Mouse (Mus musculus) urinary bladder, adult 18-20 months (tissue): ENCODE data around the gene Gm35315.
"Not testable (repeated sequence)": the region's sequence is repeated elsewhere in the genome, so short reads cannot be mapped to it uniquely, and the experiment has no call there.

Source experiments
- DNase-seq, 2 experiments: peaks; one replicate each; pipeline ENCODE4 v3.0.0; 2022; ENCODE audit warnings: low spot score in 2 of 2, mixed read lengths in 2 of 2

The Gm35315 gene

DNA sequence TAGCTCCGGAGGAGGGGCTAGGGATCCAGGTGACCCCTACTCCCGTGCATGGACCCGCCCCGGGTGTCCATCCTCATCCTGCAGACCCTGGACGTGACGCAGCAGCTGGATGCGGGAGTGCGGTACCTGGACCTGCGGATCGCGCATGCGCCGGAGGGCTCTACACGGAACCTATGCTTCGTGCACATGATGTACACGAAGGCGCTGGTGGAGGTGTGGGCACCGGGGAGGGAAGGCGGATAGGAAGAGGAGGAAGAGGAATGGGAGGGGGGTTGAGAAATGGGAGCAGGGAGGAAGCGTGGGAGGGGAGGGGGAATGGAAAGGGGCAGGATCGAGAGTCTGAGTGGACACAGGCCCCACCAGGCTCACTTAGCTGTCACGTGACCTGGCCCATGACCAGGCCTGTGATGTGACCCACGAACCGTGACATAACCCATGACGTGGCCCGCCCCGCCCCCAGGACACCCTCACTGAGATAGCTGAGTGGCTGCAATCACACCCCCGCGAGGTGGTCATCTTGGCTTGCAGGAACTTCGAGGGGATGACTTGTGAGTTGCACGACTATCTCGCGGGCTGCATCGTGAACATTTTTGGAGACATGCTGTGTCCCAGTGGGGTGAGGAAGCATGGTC lies 7.6 kb upstream of the Gm35315 start:
- no peak for DNase-seq

DNA sequence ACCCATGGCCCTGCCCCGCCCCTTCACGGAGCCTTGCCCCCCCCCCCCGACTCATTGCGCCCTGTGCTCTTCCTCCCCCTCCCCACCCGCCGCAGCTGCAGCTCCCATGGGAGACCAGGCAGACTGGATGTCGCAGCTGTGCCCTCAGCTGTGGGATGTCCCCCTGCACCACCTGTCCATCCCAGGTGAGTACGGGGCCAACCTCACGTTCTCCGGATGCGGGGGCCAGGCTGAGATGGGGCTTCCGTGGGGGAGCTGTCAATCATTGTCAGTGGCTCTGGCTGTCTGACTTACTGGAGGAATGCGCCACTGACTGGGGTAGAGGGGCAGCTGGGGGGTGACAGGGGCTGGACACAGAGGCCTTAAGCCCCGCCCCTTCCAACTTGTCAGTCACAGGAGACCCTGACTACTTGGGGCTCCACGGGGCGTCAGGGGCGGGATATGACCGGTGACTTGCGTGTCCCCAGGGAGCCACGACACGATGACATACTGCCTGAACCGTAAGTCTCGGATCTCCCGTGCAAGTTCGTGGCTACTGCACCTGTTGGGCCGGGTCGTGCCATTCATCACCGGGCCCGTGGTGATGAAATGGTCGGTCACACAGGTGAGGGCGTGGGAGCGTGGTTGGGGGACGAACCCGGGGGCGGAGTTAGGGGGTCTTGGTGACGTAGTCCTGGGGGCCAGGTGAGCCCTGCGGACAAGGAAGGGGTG lies 6.9 kb upstream of the Gm35315 start:
- DNase-seq = no peak

DNA sequence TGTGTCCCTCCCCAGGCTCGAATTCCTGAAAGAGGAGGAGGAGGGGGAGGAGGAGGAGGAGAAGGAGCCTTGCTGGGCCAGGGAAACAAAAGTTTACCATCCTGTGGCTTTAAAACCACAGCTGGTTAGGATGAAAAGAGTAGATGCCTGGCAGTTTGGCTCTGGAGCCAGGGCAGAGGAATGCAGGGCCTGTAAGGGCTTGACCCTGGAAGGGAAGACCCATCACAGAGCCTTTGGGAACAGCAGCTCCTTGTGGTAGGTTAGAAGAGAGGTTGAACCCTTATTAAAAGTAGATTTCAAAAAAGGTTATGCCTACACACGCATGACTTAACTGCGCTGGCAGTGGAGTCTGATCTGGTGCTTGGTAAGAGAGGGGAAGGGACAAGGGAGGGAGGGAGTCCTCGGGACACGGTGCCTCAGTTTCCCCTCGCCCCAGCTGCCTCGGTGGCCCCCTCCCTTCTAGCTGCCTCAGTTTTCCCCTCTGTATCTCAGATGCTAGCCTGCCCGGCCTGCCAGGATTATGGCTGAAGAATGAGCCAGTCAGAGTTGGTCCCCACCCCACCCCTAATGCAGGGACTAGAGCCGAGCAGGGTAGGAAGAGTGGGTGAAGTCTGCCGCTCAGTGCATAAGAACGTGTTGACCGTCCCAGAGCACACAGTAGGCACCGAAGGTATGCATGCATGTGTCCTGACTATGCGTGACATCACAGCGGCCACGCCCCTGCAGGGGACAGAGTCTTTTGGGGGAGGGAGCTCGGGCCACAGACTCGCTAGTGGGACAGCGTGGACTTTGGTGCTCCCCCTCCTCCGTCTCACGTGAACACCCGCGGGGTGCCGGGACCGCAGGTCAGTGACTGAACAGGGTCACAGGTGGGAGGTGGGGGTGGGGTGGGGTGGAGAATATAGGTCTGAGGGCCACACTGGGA lies 5.7 kb upstream of the Gm35315 start, which contains the start of gene Plcxd1:
Gene Plcxd1 (plus strand): TSS at position 314 of the 925 bp plus-strand sequence.
- DNase-seq = no peak

DNA sequence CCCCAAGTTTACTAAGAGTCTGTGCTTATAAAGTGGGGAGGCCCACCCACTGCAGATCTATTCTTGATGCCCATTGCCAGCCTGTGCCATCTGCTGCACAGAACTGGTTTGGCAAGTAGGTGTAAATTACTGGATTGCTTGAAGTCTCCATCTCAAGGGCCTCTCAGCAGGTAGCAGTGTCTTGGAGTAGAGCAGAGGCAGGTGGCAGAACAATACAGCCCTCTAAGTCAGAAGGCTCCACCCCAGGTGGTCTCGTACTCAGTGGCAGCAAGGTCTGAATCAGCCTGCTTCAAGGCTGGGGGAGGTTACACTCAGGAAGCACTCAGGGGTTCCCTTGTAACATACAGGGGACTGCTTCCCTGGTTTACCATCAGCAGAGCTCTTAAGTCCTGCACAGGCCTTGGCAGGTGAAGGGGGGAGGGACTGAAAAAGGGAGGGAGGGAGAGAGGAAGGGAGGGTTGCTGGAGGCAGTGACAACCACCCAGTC lies 4.8 kb upstream of the Gm35315 start:
- DNase-seq = no peak

DNA sequence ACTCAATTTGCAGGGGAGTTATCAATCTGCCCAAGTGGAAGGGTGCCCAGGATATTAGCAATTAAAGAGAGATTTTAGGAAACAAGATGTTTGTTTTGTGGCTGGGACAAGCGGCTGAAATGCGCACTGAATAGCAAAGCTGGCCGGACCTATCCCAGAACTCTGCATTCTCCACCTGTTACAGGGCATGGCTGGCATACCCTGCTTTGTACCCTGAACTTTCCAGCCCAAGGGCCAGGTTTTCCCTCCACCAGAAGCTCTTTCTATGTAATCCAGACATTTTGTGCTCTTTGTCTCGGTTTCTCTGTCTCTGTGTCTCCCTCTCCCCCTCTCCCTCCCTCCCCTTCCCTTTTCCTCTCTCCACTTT lies 610 bp upstream of the Gm35315 start:
- no peak for DNase-seq

DNA sequence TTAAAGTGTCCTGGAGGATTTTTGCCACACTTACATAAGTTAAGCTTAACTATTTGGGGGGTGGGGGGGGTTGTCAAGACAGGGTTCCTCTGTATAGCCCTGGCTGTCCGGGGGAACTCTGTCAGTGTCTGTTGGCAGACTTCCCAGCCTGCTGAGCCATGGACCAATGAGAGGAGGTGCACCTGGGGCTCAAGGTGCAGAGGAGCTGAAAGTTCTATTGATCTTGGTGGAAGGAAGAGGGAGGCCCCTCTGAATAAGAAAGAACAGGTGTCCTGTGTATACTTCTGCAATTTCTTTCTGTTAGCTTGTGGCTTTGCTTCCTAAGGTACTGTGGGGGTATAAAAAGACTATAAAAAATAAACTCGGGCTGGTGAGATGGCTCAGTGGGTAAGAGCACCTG lies 2.7 kb downstream of the Gm35315 start:
- no peak for DNase-seq

DNA sequence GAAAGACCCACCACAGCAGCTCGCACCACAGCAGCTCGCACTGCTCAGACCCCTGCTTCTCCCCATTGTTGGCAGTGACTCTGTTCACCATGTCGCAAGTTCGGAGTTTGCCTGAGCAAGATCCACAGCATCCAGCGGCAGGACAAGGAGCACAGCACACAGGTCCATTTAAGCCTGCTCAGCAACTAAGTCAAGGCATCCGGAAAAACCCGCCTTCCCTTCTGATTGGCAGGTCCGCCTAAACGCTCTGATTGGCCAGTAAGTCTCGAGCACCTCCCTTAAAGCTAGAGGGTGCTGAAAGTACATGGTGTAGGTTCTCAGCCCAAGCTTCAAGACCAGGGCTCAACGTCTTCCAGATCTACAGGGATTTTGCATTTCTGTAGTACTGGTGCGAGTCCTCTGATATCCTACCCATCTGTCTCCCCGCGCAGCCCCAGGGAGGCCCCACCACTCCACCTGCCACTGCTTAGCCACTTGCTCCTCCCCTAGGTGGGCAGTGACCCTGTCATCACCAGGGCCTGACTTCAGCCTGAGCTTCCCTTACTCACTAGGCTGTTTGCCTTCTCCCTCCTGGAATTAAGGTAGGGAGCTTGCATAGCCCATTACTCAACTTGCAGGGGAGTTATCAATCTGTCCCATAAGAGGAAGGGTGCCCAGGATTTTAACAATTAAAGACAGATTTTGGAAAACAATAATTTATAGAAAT lies 7.9 kb downstream of the Gm35315 start:
- DNase-seq = no peak

DNA sequence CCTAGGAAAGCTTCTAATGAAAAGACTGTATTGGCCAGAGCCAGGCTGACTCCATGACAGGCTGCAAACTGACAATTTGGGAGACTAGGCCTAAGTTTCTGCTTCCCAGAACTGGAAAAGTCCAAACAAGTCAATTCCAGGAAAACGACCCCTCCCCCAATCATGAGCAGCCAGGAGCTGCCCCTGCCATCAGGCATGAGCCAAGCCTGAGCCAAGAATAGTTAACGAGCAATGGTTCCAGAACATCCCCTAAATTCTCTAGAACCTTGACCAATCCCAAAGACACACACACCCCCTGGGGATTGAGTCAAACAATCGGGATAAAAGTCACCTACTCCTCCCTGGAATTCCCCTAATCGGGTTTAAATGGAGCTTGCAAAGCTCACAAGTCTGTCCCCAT lies 11.3 kb downstream of the Gm35315 start:
- DNase-seq = no peak

DNA sequence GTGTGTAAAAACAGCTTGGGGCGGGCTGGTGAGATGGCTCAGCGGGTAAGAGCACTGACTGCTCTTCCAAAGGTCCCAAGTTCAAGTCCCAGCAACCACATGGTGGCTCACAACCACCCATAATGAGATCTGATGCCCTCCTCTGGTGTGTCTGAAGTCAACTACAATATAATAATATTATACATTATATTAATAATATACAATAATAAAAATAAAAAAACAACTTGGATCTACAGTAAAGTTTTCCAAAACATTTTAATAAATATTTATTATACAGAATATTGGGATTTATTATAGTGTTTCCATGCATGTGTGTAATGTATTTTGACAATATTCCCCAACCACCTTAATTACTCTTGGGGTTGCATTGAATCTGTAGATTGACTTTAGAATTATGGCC lies 21.8 kb downstream of the Gm35315 start, which contains the start of gene Gm17655:
Gene Gm17655 (minus strand): TSS at position 101 of the 400 bp plus-strand sequence.
- DNase-seq = not testable (repeated sequence)

DNA sequence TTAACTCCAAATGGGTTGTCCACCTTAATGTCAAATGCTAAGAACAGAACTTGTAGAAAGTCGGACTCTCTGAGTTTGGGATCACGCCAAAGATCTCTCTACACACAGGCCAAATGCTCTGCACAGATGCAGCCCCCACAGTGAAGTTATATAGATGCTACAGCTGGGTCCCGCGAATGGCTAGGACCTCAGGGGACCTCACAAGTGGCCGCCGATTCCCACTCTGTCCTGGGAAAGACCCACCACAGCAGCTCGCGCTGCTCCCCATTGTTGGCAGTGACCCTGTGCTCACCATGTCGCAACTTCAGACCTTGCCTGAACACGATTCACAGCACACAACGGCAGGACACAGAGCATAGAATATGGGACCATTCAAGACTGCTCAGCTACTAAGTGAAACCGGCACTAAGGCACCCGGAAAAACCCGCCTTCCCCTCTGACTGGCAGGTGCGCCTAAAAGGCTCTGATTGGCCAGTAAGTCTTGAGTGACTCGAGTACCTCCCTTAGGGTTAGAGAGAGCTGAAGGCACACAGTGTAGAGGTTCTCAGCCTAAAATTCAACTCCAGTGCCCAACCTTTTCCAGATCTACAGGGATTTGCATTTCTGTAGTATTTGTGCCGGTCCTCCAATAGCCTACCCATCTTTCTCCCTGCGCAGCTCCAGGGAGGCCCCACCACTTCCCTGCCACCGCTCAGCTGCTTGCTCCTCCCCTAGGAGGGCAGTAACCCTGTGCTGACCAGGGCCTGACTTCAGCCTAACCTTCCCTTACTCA lies 36.4 kb downstream of the Gm35315 start:
- peak; percentile 81 for DNase-seq
